Mouse (Mus musculus): ENCODE data around the gene Epas1. TPM values are rescaled to one million over a fixed set of nuclear protein-coding genes. Genes with fewer than 3 reads are reported as not detected.

Epas1 gene
- polyA plus RNA-seq, 1 experiment: 238 TPM

DNA sequence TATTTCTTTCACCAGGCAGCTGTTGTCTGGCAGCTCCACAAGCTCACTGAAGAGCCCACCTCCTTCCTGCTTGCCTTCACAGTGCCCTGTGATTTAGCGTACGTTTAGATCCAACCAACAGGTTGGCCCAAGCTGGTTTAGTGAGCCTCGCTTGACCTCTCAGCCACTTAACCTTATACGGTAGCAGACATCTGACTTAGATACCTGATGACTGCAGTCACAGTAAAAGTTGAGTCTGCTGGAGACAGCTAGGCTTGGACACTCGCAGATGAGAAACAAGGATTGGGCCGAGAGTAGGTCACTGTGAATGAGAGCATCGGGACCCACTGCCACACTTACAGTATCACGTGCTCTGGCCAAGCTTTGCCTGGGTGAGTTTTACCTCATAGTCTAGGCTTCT, 38.4 kb downstream of the Epas1 start:
- Histone ChIP-seq H3K27ac (replicated peaks; ENCODE audit: low read depth, low read length) (no peak overlapping the region), H3K4me1 (ENCODE audit: control insufficient read depth, insufficient read depth, insufficient read length, low read length) (peaks cover 37% of the 10 kb centered on the region), H3K4me3 (ENCODE audit: insufficient read depth, low read depth, low read length) (no peak overlapping the region)

DNA sequence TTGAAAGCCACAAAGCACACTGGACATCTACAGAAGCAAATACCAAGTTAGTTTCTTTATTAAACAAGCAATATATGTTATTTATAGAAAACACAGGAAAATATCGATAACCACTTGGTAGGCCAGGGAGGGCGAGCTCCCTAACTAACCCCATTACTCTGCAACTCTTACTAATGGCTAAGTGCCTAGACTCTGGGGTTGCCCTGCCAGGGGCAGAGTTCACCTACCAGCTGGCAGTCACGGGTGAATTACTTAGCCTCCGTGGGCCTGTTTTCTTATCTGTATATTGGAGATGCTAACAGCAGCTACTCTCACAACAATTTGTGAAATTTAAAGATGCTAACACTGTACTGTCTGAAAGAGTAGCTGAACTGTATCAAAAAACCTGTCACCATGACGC, 42.3 kb downstream of the Epas1 start:
- Histone ChIP-seq H3K27ac (replicated peaks; ENCODE audit: low read depth, low read length) (0 out of 2 replicates have a peak overlapping the region, but pooled peaks have one; percentile 4), H3K4me1 (ENCODE audit: control insufficient read depth, insufficient read depth, insufficient read length, low read length) (peaks cover 46% of the 10 kb centered on the region), H3K4me3 (ENCODE audit: insufficient read depth, low read depth, low read length) (no peak overlapping the region)

DNA sequence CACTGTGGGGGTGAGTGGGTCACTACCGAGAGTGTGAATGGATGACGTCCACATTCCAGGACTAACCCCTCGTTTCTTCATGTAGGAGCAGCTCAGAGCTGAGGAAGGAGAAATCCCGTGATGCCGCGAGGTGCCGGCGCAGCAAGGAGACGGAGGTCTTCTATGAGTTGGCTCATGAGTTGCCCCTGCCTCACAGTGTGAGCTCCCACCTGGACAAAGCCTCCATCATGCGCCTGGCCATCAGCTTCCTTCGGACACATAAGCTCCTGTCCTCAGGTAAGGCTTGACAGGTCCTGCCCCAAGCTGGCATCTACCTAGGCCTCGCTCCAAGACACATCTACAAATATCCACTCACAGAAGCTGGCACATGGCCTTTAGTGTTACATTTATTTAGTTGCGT, 43.5 kb downstream of the Epas1 start:
- H3K4me1 ChIP-seq (ENCODE audit: control insufficient read depth, insufficient read depth, insufficient read length, low read length): peaks cover 56% of the 10 kb centered on the region
- H3K27ac ChIP-seq (replicated peaks; ENCODE audit: low read depth, low read length): no peak overlapping the region; the same call in 1 of the 2 replicates

DNA sequence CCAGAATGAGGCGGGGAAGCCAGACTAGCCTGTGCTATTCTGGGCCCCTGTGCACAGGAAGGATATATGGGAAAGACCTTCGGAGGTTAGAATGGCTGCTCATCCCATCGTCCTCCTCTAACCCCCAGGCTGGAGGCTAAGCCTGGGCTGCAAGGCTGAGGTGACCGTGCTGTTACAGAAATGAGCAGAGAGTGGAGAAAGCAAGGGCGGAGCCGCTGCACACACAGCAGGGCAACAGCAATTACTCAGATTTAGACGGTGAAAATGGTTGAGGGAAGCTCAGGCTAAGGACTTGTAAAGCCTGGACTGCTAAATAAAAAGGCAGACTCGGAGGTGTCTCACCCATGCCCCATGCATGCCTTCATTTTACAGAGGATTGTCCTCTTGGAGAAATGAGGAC, 45.0 kb downstream of the Epas1 start:
- Histone ChIP-seq H3K4me1 (ENCODE audit: control insufficient read depth, insufficient read depth, insufficient read length, low read length) (peaks cover 62% of the 10 kb centered on the region), H3K4me3 (ENCODE audit: insufficient read depth, low read depth, low read length) (no peak overlapping the region), H3K27ac (replicated peaks; ENCODE audit: low read depth, low read length) (peak overlapping the region; percentile 62)

More for the DNA sequence above, 43.5 kb downstream of the Epas1 start:
- H3K4me3 ChIP-seq (ENCODE audit: insufficient read depth, low read depth, low read length): no peak overlapping the region

DNA sequence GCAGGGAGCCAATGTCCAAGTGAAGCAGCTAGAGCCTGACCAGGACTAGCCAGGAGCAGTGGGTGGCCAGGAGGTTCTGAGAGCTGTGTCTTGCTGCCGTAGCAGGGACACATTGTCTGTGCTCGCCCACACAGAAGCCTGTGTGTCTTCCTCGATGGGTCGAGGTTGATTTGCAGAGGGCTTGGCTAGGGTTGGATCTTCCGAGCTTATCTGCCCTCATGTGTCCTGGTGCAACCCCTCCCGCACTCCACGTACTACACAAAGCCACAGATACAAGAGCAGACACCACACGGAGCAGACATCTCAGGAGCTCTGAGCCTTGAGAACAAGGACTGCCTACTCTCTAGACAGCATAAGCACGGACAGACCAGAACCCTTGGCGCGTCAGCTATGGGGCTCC, 45.5 kb downstream of the Epas1 start:
- Histone ChIP-seq H3K4me1 (ENCODE audit: control insufficient read depth, insufficient read depth, insufficient read length, low read length) (peaks cover 60% of the 10 kb centered on the region), H3K27ac (replicated peaks; ENCODE audit: low read depth, low read length) (peak overlapping the region; percentile 93), H3K4me3 (ENCODE audit: insufficient read depth, low read depth, low read length) (no peak overlapping the region)

DNA sequence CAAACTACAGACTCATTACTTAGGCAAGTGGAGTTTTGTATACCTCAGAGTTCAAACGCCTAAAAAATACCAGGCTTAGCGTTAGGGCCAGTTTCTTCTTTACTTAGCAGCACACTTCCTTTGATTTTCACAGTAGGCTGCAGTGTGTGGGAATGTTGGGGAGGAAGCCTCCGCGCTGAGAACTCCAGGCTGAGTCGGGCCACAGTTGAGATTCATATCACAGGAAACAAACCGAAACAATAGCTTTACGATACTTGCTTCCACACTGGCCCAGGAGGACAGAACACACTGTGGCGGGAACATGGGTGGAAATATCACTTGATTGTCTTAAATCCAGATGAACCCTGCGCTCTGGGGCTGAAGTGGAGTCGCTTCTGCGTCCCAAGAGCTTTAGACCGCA, 47.0 kb downstream of the Epas1 start:
- H3K4me1 ChIP-seq (ENCODE audit: control insufficient read depth, insufficient read depth, insufficient read length, low read length): peaks cover 51% of the 10 kb centered on the region
- peak overlapping the region; percentile 93 for H3K27ac ChIP-seq (replicated peaks; ENCODE audit: low read depth, low read length)
- no peak overlapping the region for H3K4me3 ChIP-seq (ENCODE audit: insufficient read depth, low read depth, low read length)

DNA sequence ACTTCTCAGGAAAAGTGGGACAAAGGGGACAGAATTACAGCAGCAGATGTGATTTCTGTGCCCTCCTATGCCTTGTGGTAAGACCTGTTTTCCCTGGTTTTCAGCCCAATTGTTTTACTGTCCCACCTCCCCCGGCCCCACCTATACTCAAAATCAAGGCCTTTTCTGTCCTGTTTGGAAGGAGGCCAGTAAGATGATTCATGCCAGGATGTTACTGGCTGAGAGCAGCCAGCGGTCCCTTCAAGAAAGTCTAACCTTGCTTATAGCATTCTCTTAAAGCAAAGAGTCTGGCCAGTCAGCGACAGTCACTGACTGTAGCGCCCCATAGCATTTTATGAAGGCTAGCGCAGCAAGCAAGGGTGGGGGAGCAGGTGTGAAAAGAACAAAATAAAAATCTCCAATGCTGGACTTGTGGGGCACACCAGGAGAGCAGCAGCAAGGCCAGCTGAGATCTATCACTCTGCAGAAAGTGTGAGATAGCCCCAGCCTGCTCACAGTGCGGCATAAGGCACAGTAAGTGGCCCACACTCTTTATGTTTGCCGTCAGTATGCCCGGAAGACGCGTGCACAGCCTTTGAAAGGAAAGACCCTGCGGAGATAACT, 47.8 kb downstream of the Epas1 start:
- peaks cover 51% of the 10 kb centered on the region for H3K4me1 ChIP-seq (ENCODE audit: control insufficient read depth, insufficient read depth, insufficient read length, low read length)
- peak overlapping the region; percentile 26; the same call in 1 of the 2 replicates for H3K4me3 ChIP-seq (ENCODE audit: insufficient read depth, low read depth, low read length)
- peak overlapping the region; percentile 93 for H3K27ac ChIP-seq (replicated peaks; ENCODE audit: low read depth, low read length)

DNA sequence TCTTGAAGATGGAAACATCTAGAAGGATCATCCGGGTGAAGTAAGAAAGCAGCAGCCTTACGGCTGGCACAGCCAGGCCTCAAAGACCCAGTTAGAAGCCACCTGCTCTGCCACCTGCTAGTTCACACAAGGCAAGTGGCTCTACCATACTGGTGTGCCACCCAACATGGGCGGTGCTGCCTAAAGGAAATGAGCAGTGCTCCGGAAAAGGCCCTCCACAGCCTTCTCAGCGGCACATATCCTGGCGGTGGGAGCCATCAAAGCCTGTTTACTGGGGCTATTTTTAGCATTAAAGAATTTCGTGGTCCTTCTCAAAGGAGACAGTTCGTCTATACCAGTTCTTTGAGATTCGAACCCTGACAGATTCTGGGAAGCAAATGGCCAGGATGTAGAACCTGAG, 48.4 kb downstream of the Epas1 start:
- H3K4me1 ChIP-seq (ENCODE audit: control insufficient read depth, insufficient read depth, insufficient read length, low read length): peaks cover 46% of the 10 kb centered on the region
- peak overlapping the region; percentile 10; the same call in 1 of the 2 replicates for H3K4me3 ChIP-seq (ENCODE audit: insufficient read depth, low read depth, low read length)
- peak overlapping the region; percentile 93 for H3K27ac ChIP-seq (replicated peaks; ENCODE audit: low read depth, low read length)

DNA sequence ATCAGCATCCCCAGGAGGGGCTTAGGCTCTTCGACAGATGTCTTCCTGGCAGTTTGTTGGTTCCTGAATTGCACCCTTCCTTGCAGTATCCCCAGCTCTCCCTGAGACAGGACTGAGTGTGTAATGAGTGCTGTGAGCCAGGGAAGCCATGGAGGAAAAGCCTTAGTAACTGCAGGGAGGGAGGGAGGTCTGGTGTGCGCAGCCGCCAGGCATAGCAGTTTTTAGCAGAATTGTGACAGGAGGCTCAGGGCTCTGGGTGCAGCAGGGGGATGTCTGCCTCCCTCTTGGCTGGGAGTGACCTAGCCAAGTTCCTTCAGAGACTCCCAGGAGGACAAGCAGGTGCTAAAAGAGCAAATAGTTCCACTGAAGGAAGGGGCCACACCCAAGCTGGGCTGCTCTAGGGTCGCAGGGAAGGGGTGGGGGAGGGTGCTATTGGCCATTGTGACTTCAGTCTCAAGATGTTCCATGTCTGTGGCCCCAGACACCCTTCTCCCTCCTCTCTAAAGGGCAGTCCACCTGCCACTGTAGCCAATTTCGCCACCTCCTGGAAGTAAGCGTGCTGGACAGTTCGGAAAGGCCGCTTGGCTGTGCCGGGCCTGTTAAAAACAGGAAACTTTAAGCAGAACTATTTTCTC, 49.0 kb downstream of the Epas1 start:
- Histone ChIP-seq H3K4me1 (ENCODE audit: control insufficient read depth, insufficient read depth, insufficient read length, low read length) (peaks cover 40% of the 10 kb centered on the region), H3K27ac (replicated peaks; ENCODE audit: low read depth, low read length) (peak overlapping the region; percentile 93), H3K4me3 (ENCODE audit: insufficient read depth, low read depth, low read length) (peak overlapping the region; percentile 10; the same call in 1 of the 2 replicates)

DNA sequence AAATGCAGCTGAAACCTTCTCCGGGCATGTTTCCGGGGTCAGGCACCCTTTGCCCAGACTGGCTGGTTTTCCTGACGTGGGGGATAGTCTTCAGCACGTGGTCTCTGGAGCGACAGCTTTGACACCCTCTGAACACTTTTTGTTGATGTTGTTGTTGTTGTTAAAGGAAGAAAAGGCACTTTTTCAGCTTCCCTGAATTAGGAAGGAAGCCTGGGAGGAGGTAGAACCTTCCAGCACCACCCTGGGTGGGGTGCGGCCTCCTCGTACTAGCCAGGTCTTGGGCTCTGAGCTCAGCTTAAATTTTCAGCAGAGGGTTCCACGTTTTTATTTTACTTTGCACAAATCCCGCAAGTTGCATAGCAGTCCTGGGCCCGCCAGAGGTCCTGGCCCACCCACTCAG, 49.6 kb downstream of the Epas1 start:
- H3K4me3 ChIP-seq (ENCODE audit: insufficient read depth, low read depth, low read length): no peak overlapping the region

DNA sequence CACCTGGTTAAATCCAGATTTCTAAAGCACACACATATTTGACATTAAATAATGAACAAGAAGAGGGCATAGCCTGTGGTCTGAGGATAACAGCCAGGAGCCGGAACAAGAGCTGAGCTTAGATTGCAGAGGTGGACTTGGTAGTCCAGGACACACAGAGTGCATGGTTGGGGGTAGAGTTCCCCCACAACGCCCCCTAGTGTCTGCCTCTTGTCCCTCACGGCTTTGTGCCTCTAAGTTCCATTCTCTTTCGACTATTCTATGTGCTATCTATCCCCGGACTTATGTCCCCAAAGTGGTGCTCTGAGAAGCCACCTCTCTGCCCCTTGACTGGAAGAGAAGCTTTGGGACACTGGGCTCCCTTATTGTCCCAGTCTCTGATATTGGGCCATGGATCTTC, 50.2 kb downstream of the Epas1 start:
- Histone ChIP-seq H3K27ac (replicated peaks; ENCODE audit: low read depth, low read length) (peak overlapping the region; percentile 93), H3K4me1 (ENCODE audit: control insufficient read depth, insufficient read depth, insufficient read length, low read length) (peaks cover 29% of the 10 kb centered on the region)

More for the DNA sequence above, 49.6 kb downstream of the Epas1 start:
- Histone ChIP-seq H3K27ac (replicated peaks; ENCODE audit: low read depth, low read length) (peak overlapping the region; percentile 93), H3K4me1 (ENCODE audit: control insufficient read depth, insufficient read depth, insufficient read length, low read length) (peaks cover 34% of the 10 kb centered on the region)

DNA sequence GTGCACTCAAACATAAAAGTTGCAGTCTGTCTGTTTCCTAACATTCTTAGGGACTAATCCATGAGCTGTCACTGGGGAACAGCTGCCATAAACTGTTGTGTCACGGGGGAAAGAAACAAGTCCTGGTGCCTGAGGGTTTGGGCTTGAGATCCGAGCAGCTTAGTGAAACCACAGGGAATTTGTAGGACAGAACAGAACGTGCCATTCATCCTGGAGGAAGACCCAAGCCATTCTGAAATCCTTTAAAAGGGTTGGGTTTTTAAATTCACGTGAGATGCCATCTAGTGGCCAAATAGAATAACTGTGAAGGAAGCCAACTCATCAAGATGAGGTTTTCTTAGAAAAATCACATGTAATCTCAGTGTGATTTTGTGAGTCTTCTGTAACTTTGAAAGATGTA, 58.5 kb downstream of the Epas1 start:
- H3K4me3 ChIP-seq (ENCODE audit: insufficient read depth, low read depth, low read length): no peak overlapping the region
- H3K4me1 ChIP-seq (ENCODE audit: control insufficient read depth, insufficient read depth, insufficient read length, low read length): no peaks in the 10 kb centered on the region
- 0 out of 2 replicates have a peak overlapping the region, but pooled peaks have one; percentile 12 for H3K27ac ChIP-seq (replicated peaks; ENCODE audit: low read depth, low read length)

More for the DNA sequence above, 50.2 kb downstream of the Epas1 start:
- no peak overlapping the region for H3K4me3 ChIP-seq (ENCODE audit: insufficient read depth, low read depth, low read length)

DNA sequence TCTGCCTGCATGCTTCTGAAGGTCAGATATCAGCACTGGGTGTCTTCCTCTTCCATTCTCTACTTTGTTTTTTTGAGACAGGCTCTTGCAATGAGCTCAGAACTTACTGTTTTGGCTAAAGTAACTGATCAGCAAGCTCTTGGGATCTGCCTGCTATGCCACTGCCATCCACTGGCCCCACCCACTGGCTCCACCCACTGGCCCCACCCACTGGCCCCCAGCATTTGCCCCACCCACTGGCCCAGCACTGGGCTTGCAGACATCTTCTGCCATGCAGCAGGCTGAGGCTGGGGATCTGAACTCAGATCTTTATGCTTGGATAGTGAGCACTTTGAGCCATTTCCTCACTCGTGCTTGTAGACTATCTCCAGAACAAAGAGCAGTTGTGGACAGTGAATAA, 60.8 kb downstream of the Epas1 start:
- no peak overlapping the region for H3K4me3 ChIP-seq (ENCODE audit: insufficient read depth, low read depth, low read length)
- H3K4me1 ChIP-seq (ENCODE audit: control insufficient read depth, insufficient read depth, insufficient read length, low read length): no peaks in the 10 kb centered on the region
- no peak overlapping the region for H3K27ac ChIP-seq (replicated peaks; ENCODE audit: low read depth, low read length)

DNA sequence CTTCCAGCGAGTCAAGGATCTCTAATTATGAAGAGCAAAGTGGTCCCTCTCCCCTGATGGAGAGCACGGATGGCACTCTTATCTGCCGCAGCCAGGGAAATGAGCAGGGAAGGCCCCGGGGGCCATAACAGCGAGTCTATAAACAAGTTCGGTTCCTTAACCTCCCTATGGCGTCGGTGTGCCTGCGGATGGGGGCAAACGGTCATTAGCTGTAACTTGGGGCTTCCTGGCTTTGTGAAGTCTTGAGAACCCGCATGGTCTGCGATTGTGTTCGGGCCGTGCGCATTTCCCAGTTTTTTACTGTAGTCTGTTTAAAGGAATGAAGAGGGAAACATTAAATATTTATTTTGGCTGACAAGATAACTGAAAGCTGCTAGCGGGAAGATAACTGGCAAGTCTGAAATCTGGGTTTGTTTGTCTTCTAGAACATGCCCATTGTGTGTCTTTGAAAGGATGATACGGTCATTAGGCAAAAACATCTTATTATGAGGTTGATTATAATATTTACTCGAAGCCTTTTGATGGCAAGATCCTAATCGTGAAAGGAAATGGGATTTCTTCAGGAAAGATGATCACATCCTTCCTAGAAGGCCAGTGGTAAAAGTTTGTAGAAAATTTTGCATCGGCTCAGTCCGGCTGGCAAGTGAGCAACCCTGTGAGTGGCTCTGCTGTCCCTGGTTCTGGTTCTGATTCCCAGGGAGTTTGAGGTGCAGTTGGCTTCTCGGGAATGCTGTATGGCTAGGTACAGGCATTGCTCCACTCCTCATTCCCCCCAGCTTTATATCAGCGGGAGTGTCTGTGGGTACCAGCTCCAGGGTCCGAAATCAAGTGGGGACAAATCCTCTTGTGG, 61.7 kb downstream of the Epas1 start:
- H3K27ac ChIP-seq (replicated peaks; ENCODE audit: low read depth, low read length): no peak overlapping the region
- no peaks in the 10 kb centered on the region for H3K4me1 ChIP-seq (ENCODE audit: control insufficient read depth, insufficient read depth, insufficient read length, low read length)
- H3K4me3 ChIP-seq (ENCODE audit: insufficient read depth, low read depth, low read length): no peak overlapping the region

DNA sequence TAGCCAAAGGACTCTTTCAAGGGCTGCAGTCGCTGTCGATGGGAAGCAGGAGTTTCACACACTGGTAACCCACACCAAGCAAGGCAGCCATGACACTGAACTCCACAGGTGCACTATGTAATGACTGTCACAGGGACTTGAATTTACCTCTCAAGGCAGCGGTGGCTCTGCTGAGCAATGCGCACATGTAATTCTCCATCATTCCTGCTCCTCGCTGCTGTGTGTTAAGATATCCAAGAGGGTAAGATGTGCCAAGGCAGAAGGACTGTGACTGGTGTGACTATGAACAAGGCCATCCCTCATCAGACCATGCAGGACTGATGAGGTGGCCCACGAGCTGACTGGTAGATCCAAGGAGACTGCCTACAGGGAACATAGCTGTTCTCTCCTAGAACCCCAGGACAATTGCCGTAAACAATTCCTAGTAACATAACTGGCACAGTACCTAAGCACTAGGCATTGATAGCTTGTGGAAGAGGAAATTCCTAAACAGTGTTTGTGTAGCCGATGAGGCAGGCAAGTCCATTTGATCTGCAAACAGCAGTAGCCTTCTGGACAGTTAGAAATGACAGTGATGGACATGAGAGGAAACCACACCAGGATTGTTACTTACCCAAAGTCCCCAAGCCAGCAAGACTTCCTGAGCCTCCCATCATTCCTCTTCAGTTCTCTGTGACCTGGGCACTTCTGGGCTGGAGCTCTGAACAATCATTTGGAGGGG, 68.7 kb downstream of the Epas1 start:
- no peak overlapping the region for H3K27ac ChIP-seq (replicated peaks; ENCODE audit: low read depth, low read length)
- no peak overlapping the region for H3K4me3 ChIP-seq (ENCODE audit: insufficient read depth, low read depth, low read length)
- no peaks in the 10 kb centered on the region for H3K4me1 ChIP-seq (ENCODE audit: control insufficient read depth, insufficient read depth, insufficient read length, low read length)
